Mouse (Mus musculus): ENCODE measurements at regions not wholly inside any gene's neighbourhood (a gene's known extent, or its start where the extent isn't known, plus 50 kb on each side); places are given as distances from the start of the nearest gene placed in this dataset.

DNA sequence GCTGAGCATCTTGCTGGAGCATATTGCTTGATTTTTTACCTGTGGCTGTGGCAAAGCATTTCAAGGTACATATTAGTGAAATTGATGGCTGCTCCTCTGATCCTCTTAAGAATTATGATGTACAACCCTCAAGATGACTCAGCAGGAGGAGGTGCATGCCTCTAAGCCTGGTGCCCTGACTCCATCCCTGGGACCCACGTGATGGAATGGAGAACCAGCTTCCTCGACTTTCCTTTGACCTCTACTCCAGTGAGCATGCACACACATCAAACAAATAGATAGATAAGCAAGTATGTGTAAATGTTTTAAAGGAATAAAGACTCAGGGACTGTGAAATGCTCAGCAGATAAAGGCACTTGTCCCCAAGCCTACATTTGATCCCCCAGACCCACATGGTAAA is 156.3 kb downstream of the Tmem17 start:
- no peak for ATAC-seq (replicated peaks; ENCODE audit: insufficient number of reproducible peaks, low FRiP score, low TSS enrichment, poor library complexity, severe bottlenecking)

DNA sequence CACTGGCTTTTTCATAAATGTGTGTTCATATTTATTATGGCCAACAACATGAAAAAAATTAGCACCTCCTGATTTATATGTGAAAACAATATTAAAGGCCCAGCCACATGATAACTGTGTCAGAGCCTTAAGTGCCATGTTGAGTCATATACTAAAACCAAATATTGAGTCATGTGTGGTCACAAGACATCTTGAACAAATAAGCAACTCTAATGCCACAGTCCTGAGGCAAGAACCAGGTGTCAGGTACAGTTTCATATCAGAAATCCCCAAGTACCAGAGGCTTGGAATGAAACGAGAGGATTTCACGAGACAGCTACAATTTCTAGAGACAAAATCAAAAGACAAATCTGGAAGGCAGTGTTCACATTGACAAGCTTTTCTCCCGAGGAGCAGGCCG is 157.4 kb downstream of the Tmem17 start:
- ATAC-seq (replicated peaks; ENCODE audit: insufficient number of reproducible peaks, low FRiP score, low TSS enrichment, poor library complexity, severe bottlenecking) = no peak

DNA sequence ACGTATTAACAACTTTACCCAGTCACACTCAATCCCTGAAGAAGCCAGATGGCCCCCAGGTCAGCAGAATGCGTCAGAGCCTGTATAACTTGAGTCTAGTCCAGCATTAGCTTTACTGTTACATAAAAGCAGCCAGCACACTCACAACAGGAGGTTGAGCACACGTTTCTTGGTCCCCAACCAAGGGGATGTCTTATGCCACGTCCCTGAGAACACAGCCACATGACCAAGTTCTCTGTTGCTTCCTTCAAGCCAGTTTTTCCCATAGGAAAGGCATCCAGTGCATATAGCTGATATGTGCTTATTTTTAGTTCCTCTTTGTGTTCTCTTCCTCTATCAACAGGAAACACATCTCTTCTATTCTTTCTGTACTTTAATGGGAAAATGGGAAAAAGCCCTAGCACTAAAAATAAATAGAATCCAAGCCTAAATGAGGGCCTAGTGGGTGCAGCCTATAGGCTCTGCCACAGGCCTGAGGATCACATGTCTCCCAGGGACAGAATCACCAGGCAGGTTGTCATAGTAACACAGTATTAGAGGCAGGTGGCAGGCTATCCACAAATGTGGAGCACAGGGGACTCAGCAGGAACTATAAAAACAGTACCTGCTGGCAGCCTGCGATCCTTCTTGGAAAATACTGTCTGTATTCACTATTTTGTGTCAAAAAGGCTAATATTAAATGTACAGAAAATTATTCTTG is 160.1 kb downstream of the Tmem17 start:
- ATAC-seq (replicated peaks; ENCODE audit: insufficient number of reproducible peaks, low FRiP score, low TSS enrichment, poor library complexity, severe bottlenecking) = no peak

DNA sequence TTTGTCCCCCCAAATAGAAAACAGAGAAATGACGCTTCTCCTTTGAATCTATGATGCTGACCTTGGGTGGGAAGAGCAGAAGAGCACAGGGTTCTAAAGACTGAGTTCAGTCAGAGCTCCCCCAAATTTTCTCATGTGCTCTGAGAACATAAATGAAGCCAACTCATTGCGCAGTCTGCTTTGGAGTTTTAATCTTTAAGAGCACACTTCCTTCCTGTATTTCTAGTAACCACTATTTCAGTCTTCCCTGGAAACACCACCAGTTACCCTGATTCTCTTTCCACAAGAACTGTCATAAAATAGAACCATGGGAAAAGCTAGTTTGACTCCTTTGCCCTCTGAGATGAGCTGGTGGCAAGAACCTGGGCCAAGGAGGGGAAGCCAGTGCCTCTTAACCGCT is 163.2 kb downstream of the Tmem17 start:
- ATAC-seq (replicated peaks; ENCODE audit: insufficient number of reproducible peaks, low FRiP score, low TSS enrichment, poor library complexity, severe bottlenecking) = no peak

DNA sequence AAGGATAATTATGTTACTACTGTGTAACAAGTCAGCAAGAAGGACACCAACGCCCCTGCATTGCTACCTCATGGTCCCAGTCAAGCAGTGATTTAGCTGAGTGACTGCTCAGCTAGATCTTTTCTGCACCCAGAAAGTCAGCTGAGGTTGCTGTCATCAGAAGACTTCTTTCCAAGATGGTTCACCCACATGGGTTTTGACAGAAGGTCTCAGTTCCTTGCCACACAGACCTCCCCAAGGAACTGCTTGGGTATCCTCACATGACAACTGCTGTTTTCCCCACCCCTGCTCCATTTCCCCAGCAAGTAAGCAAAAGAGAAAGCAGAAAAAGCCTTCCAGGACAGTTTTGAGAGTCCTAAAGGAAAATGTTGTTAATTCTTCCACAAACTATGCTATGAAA is 163.9 kb downstream of the Tmem17 start:
- no peak for ATAC-seq (replicated peaks; ENCODE audit: insufficient number of reproducible peaks, low FRiP score, low TSS enrichment, poor library complexity, severe bottlenecking)

DNA sequence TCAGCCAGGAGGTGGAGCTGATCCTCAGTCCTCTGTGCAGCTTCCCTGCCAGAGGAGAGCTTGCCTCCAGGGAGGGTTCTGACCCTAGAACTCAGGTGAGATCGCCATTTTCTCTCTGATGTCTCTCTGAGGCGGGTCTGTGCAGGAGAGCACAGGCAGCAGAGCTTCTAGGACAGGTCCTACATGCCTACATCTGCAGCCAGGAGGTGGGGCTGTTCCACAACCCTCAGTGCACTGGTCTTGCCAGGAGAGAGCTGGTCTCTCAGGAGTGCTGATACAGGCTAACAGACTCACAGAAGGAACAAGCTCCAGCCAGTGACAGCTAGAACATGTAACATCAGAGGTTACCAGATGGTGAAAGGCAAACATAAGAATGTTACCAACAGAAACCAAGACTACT is 165.4 kb downstream of the Tmem17 start:
- ATAC-seq (replicated peaks; ENCODE audit: insufficient number of reproducible peaks, low FRiP score, low TSS enrichment, poor library complexity, severe bottlenecking) = no peak

DNA sequence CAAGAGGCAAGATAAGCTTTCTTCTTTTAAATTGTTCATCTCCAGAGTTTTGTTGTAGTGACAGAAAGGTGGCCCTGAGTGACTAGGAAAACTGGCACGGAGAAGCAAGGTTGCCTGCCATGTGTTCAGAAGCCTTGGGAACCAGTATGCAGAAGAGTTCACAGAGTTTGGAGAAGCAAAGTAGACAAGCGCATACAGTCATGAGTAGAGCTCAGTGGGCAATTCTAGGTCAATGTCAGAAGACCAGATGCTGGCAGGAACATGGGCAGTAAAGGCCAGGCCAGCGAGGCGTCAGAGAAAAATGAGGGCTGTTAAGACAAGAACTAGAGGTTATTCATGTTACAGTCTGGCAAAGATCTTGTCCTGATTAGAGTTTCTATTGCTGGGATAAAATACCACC is 172.7 kb downstream of the Tmem17 start:
- ATAC-seq (replicated peaks; ENCODE audit: insufficient number of reproducible peaks, low FRiP score, low TSS enrichment, poor library complexity, severe bottlenecking) = no peak

DNA sequence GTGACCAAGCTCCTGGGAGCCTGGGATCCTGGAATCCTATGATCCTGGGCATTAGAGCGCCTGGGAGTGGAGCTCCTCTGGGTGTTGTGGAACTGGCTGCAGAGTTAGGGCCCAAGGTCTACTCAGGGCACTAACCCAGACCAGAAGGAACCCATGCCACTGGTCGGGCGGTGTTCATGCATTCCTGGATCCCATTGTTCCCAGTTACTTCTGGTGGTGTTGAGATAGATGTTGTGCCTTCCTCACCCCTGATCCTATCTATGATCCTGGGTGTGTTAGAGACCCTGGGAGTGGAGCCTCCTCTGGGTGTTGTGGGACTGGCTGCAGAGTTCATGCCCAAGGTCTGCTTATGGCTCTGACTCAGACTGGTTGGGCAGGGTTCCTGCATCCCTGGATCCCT is 169.9 kb downstream of the B3gnt2 start:
- ATAC-seq (replicated peaks; ENCODE audit: insufficient number of reproducible peaks, low FRiP score, low TSS enrichment, poor library complexity, severe bottlenecking) = no peak

DNA sequence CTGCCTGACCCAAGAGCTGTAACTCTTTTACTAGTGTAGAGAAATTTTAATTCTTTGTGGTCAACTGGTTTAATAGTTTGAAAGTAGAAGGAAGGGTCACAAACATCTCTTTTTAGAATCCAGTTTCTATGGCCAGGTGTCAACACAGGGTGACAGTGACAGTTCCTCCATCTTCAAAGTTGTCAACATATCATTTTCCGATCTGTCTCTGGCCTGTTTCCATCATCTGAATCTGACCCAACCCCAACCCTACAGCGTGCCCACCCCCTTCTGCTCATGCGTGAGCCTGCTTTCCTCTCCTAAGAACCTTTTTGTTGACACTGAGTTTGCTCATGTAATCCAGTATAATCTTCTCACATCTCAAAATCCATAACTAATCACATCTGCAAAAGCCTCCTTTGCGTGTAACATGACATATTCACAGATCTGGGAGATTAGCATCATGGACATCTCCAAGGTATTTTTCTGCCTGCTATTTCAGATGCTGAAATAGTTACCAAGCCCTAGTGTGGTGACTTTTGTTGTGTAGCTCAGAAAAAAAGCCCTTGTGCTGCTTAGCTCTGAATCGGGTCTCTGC is 168.4 kb downstream of the B3gnt2 start:
- ATAC-seq (replicated peaks; ENCODE audit: insufficient number of reproducible peaks, low FRiP score, low TSS enrichment, poor library complexity, severe bottlenecking) = no peak

DNA sequence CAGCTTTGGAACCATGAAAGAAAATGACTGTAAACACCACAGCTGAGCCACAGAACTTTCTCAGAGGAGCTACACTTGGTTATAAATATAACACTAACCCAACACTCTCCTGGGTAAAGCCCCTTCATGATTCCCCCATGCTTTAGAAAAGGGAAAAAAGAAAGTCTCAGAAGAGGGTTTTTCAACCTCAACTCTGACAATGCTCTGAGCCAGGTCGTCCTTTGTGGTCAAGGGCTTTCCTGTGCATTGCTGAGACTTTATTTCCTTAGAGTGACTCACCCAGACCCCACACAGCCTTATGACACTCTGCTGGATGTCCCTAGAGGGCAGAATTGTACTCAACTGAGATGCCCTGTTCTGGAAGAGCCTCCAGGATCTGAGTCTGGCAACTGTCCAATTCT is 167.8 kb downstream of the B3gnt2 start:
- 0 out of 2 replicates have a peak, but pooled peaks have one; percentile 56 for ATAC-seq (replicated peaks; ENCODE audit: insufficient number of reproducible peaks, low FRiP score, low TSS enrichment, poor library complexity, severe bottlenecking)

DNA sequence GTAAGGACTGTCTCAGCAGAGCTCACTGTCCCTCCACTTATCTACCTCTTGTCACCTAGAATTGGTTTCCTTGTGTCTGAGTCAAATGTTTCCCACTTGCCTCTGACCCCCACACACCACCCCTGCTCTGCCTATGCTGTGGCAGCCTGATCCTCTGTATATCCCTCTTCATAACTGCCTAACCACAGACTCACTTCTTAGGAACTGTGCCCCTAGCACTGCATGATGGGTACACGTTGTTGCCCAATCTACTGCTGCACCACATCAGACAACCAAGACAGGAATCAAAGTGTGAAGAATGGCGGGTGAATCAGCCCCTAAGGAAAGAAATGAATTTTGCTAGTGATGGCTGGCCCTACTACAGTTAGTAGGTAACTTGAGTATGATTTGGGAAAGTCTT is 167.4 kb downstream of the B3gnt2 start:
- no peak for ATAC-seq (replicated peaks; ENCODE audit: insufficient number of reproducible peaks, low FRiP score, low TSS enrichment, poor library complexity, severe bottlenecking)

DNA sequence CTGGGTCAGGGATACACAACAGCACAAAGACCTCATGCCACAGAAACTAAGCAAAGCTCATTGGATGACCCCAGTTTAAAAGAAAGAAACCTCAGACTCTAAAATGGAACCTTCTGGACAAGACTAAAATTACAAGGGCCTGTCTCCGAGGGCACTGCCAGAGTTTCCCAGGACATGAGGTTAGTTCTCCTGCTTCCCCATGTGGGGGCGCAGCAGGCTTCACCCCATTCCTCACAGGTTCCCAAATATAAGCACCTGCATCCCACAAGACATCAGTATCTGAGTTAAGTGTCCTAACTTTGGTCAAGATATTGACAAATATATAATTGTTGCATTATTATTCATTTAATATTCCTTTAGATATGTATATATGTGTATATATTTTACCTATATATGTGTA is 166.8 kb downstream of the B3gnt2 start:
- ATAC-seq (replicated peaks; ENCODE audit: insufficient number of reproducible peaks, low FRiP score, low TSS enrichment, poor library complexity, severe bottlenecking) = no peak

DNA sequence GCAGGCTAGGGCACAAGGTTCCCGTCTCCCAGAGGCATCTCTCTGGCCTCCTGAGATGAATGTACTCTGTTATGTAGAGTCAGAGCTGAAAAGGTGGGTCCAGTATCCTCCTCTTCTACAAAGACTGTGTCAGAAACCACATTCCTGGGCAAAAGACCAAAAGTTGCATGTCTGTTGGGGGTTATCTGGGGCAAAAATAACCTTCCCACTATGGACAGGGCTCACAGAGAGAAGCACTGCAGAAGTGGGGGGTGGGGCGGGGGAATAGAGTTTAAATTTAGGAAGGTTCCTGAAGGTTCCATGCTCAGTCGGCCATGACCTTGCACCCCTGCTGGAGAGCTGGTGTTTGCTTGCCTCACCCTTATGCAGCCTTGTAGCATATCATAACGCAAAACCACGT is 165.9 kb downstream of the B3gnt2 start:
- ATAC-seq (replicated peaks; ENCODE audit: insufficient number of reproducible peaks, low FRiP score, low TSS enrichment, poor library complexity, severe bottlenecking) = no peak

DNA sequence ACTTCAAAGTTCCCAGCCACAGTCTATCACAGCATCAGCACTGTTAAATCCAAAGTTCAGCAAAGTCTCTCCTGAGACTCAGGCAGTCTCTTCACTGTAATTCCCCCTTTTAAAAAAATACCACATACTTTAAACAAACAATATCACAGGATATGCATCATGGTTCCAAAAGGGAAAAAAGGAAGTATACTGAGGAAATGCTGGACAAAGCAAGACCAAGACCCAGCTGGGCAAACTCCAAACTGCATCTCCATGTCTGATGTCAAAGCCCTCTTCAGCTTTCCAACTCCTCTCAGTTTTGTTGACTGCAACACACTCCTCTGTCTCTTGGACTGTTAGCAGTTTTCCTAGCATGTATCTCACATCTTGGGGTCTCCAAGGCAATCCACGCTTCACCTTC is 165.5 kb downstream of the B3gnt2 start:
- ATAC-seq (replicated peaks; ENCODE audit: insufficient number of reproducible peaks, low FRiP score, low TSS enrichment, poor library complexity, severe bottlenecking) = no peak

DNA sequence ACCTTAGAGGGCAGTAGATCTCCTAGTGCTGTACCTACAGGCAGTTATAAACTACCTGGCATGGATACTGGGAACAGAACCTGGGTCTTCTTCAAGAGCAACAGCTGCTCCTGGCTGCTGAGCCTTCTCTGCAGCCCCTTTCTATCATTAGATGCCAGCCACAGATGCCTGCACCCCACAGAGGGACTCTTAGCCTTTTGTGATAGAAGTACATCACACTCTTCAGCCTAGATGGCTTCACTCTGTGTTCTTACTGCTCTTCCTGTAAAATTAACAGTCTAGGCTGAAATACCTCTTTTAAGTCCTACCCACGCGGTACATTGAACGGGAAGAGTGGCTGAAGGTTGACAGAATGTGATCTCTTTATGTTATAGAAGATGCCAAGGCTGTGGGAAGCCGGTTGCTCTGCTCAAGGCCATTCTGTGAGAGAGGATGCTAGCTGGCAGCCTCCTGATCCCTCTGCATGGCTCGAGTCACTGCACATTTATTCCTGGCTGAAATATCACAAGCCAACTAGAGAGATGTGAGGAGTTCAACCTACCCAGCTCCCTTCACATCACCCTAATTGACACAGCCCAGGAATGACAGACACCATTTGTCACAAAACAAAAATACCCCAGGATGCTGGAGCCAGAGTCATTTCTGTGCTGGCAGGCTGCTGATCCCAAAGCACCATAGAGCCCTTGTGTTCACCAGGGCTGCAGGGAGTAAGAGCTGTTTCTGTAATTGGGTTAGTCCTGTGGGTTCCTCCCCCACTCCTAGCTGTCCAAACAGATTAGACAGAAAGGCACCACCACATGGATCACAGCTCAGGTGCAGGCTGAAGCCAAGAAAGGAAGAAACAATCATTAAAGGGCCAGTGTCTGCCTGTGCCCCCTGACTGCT is 162.5 kb downstream of the B3gnt2 start:
- no peak for ATAC-seq (replicated peaks; ENCODE audit: insufficient number of reproducible peaks, low FRiP score, low TSS enrichment, poor library complexity, severe bottlenecking)

DNA sequence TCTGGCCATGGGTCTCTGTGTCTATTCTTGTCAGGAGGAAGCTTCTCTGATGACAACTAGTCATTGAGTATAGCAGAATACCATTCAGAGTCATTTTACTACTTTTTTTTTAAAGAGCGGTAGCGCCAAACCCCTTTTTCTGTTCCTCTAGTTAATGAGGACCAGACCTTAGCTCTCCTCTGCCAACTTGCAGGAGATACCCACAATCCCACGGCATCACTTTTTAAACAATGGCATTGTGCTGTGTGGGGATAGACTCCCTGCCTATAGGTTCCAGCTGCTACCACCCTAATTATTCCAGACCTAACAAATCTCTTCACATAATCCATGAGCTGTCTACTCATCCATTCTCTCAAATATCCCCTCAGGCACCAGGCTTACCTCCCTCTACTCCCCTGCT is 154.7 kb downstream of the B3gnt2 start:
- no peak for ATAC-seq (replicated peaks; ENCODE audit: insufficient number of reproducible peaks, low FRiP score, low TSS enrichment, poor library complexity, severe bottlenecking)
